Mouse (Mus musculus) neutrophil, adult 65 days (primary cell): ENCODE data around the gene Mill1. TPM values are rescaled to one million over a fixed set of nuclear protein-coding genes. Genes with fewer than 3 reads are reported as not detected.

Source experiments
- total RNA-seq: library from RNA; stranded (reverse); gene quantifications from 2 replicates; pipeline ENCODE4 v1.2.4, GENCODE M21; 2023

The Mill1 gene
- not detected in 2 replicates for total RNA-seq

GRCm38 (mm10) chr7:18245047-18245446, at the start of gene Mill1:
Gene Mill1, plus strand, starts transcription at chr7:18245347.

Other genes starting within 250 kb of the Mill1 start
- not detected in 2 replicates for gene Ceacam13, start 235.5 kb upstream of the Mill1 start, total RNA-seq
- not detected in 2 replicates for gene Ceacam12, start 179.4 kb upstream of the Mill1 start, total RNA-seq
- not detected in 2 replicates for gene Igfl3, start 68.9 kb upstream of the Mill1 start, total RNA-seq
- gene Psg18, start 109.7 kb downstream of the Mill1 start, total RNA-seq: not detected in 2 replicates
- gene Psg28, start 186.7 kb downstream of the Mill1 start, total RNA-seq: not detected in 2 replicates
- gene Psg26, start 238.8 kb downstream of the Mill1 start, total RNA-seq: not detected in 2 replicates